Mouse (Mus musculus): ENCODE data around the gene Ctla4. TPM values are rescaled to one million over a fixed set of nuclear protein-coding genes. Genes with fewer than 3 reads are reported as not detected.

Gene Ctla4
- total RNA-seq, 2 experiments from 2014 or later: not detected

GRCm38 (mm10) chr1:60863701-60864100 is 23.1 kb upstream of the Ctla4 start:
- no peak for DNase-seq (ENCODE audit: low spot score in 2 of 2)

- DNase-seq (ENCODE audit: low spot score in 2 of 2): no peak
Observed at GRCm38 (mm10) chr1:60865167-60865566, 21.6 kb upstream of the Ctla4 start.

GRCm38 (mm10) chr1:60866043-60866442 is 20.8 kb upstream of the Ctla4 start:
- no peak for DNase-seq (ENCODE audit: low spot score in 2 of 2)

GRCm38 (mm10) chr1:60868333-60869277 is 18.2 kb upstream of the Ctla4 start:
- DNase-seq (ENCODE audit: low spot score in 2 of 2): no peak

- DNase-seq (ENCODE audit: low spot score in 2 of 2): no peak
Observed at GRCm38 (mm10) chr1:60875267-60875666, 11.5 kb upstream of the Ctla4 start.

GRCm38 (mm10) chr1:60880116-60880867 is 6.5 kb upstream of the Ctla4 start:
- DNase-seq (ENCODE audit: low spot score in 2 of 2): no peak

- no peak for DNase-seq (ENCODE audit: low spot score in 2 of 2)
Observed at GRCm38 (mm10) chr1:60882792-60883191, 4.0 kb upstream of the Ctla4 start.

GRCm38 (mm10) chr1:60883279-60883678 is 3.5 kb upstream of the Ctla4 start:
- no peak for DNase-seq (ENCODE audit: low spot score in 2 of 2)

GRCm38 (mm10) chr1:60884611-60885010 is 2.2 kb upstream of the Ctla4 start:
- no peak for DNase-seq (ENCODE audit: low spot score in 2 of 2)

- DNase-seq (ENCODE audit: low spot score in 2 of 2): no peak
Observed at GRCm38 (mm10) chr1:60898127-60898932, 11.5 kb downstream of the Ctla4 start.

- DNase-seq (ENCODE audit: low spot score in 2 of 2): no peak
Observed at GRCm38 (mm10) chr1:60898933-60899210, 12.1 kb downstream of the Ctla4 start.

GRCm38 (mm10) chr1:60899244-60899643 is 12.4 kb downstream of the Ctla4 start:
- DNase-seq (ENCODE audit: low spot score in 2 of 2): no peak

GRCm38 (mm10) chr1:60902547-60902946 is 15.7 kb downstream of the Ctla4 start:
- no peak for DNase-seq (ENCODE audit: low spot score in 2 of 2)

GRCm38 (mm10) chr1:60903126-60903525 is 16.3 kb downstream of the Ctla4 start:
- DNase-seq (ENCODE audit: low spot score in 2 of 2): no peak

- DNase-seq (ENCODE audit: low spot score in 2 of 2): no peak
Observed at GRCm38 (mm10) chr1:60904456-60904978, 17.7 kb downstream of the Ctla4 start.

- no peak for DNase-seq (ENCODE audit: low spot score in 2 of 2)
Observed at GRCm38 (mm10) chr1:60907466-60907865, 20.7 kb downstream of the Ctla4 start.

GRCm38 (mm10) chr1:60908751-60909161 is 22.0 kb downstream of the Ctla4 start:
- DNase-seq (ENCODE audit: low spot score in 2 of 2): no peak

- DNase-seq (ENCODE audit: low spot score in 2 of 2): no peak
Observed at GRCm38 (mm10) chr1:60909746-60910145, 22.9 kb downstream of the Ctla4 start.

- no peak for DNase-seq (ENCODE audit: low spot score in 2 of 2)
Observed at GRCm38 (mm10) chr1:60910796-60911195, 24.0 kb downstream of the Ctla4 start.

GRCm38 (mm10) chr1:60911631-60912030 is 24.8 kb downstream of the Ctla4 start:
- DNase-seq (ENCODE audit: low spot score in 2 of 2): no peak

- DNase-seq (ENCODE audit: low spot score in 2 of 2): no peak
Observed at GRCm38 (mm10) chr1:60913305-60913704, 26.5 kb downstream of the Ctla4 start.

All from adrenal gland, postnatal 4 days (tissue).